Mouse (Mus musculus) midbrain, embryonic 12.5 days (tissue): ENCODE measurements around the gene Sh3rf3. TPM values are rescaled to one million over a fixed set of nuclear protein-coding genes. Genes with fewer than 3 reads are reported as not detected.

Experiments
- ATAC-seq: fragments of 200-750 bp; cut with Nextera tagmentation; 2 replicates; pipeline ENCODE4 v1.8.0; 2017; ENCODE audit warnings: low read depth, moderate TSS enrichment, moderate library complexity; ENCODE audit not compliant: low FRiP score
- H3K27ac ChIP-seq: fragments of 300-500 bp; sonication (generic); replicated peaks from 2 replicates; pipeline ENCODE4 v1.5.1; 2016; ENCODE audit warnings: mild to moderate bottlenecking
- H3K27me3 ChIP-seq: fragments of 300-500 bp; sonication (generic); 2 replicates; pipeline ENCODE4 v1.6.1; 2016; ENCODE audit warnings: mild to moderate bottlenecking
- H3K36me3 ChIP-seq: fragments of 300-500 bp; sonication (generic); 2 replicates; pipeline ENCODE4 v1.6.1; 2016
- H3K4me1 ChIP-seq: fragments of 300-500 bp; sonication (generic); 2 replicates; pipeline ENCODE4 v1.6.1; 2016
- H3K4me2 ChIP-seq: fragments of 300-500 bp; sonication (generic); replicated peaks from 2 replicates; pipeline ENCODE4 v1.6.1; 2016; ENCODE audit warnings: mild to moderate bottlenecking, moderate library complexity
- H3K4me3 ChIP-seq: fragments of 300-500 bp; sonication (generic); 2 replicates; pipeline ENCODE4 v1.5.1; 2016; ENCODE audit warnings: mild to moderate bottlenecking
- H3K9ac ChIP-seq: fragments of 300-500 bp; sonication (generic); replicated peaks from 2 replicates; pipeline ENCODE4 v1.6.1; 2016; ENCODE audit warnings: mild to moderate bottlenecking, moderate library complexity
- H3K9me3 ChIP-seq: fragments of 300-500 bp; sonication (generic); 2 replicates; pipeline ENCODE4 v1.6.1; 2016; ENCODE audit warnings: mild to moderate bottlenecking
- WGBS: fragments of 180-500 bp; shearing (Covaris S2); methylation state at CpG from one replicate; pipeline ENCODE4 v1.1.7; 2016; 5-methylcytosine and 5-hydroxymethylcytosine counted together
- polyA plus RNA-seq: library from polyadenylated mRNA; unstranded; fragments of >200 nt; fragmentation: Nextera tagmentation; extraction: Ambion mirVana; gene quantifications from 2 replicates; pipeline ENCODE4 v1.2.1, GENCODE M21; 2016

Gene Sh3rf3
- polyA plus RNA-seq, 1 experiment from 2014 or later: 0.97 TPM

DNA sequence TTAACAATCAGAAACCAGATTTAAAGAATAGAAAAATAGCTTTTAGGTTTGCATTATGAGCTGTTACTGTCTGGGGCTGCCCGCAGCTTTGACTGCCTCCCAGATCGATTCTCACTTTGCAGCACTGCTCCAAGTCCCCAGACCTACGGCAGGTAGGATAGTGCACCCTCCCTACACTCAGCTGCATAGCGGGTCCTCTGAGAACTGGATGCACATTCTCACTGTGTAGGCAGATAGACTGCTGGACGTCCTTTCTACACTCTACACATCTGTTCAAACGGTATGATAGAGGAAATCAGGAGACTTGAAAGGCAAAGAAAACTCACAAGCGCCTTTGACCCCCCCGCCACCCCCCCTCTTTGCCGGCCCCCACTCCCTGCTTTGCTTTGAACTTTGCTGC lies 42.7 kb downstream of the Sh3rf3 start:
- 73% methylated on average over 9 of the region's 9 CpGs for WGBS
- Histone ChIP-seq H3K27me3 (no peaks in the 10 kb centered on the region; the same call in 1 of the 2 replicates), H3K9ac (no peak overlapping the region), H3K9me3 (no peaks in the 10 kb centered on the region), H3K4me3 (no peak overlapping the region), H3K27ac (no peak overlapping the region), H3K4me1 (peaks cover 15% of the 10 kb centered on the region), H3K4me2 (no peak overlapping the region), H3K36me3 (no peaks in the 10 kb centered on the region)
- no peak for ATAC-seq

DNA sequence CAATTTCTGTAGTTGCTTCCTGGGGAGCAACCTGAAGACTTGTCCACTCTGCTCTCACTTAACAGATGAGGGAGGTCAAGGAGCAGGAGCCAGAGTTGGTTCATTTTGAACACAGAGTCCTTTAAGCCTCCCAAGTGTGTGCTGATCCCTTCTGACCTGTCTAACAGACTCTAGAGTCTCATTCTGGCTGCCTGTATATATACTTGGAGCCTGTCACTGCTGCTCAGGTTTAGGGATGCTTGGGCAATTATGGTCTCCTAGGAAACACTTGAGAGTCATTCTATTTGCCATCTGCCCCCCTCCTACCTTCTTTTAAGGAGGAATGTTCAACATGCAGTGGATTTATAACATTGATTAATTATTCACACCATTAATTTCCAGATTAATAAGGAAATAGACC lies 43.6 kb downstream of the Sh3rf3 start:
- Histone ChIP-seq H3K27me3 (no peaks in the 10 kb centered on the region), H3K4me2 (no peak overlapping the region), H3K36me3 (no peaks in the 10 kb centered on the region), H3K4me3 (no peak overlapping the region), H3K27ac (no peak overlapping the region), H3K9ac (no peak overlapping the region), H3K9me3 (no peaks in the 10 kb centered on the region), H3K4me1 (peaks cover 15% of the 10 kb centered on the region)
- no peak for ATAC-seq

- no peak for ATAC-seq
- WGBS: 72% methylated on average over 2 of the region's 2 CpGs
- no peaks in the 10 kb centered on the region for H3K36me3 ChIP-seq
These were observed 51.6 kb downstream of the Sh3rf3 start for GRCm38 (mm10) chr10:58864735-58865134.

DNA sequence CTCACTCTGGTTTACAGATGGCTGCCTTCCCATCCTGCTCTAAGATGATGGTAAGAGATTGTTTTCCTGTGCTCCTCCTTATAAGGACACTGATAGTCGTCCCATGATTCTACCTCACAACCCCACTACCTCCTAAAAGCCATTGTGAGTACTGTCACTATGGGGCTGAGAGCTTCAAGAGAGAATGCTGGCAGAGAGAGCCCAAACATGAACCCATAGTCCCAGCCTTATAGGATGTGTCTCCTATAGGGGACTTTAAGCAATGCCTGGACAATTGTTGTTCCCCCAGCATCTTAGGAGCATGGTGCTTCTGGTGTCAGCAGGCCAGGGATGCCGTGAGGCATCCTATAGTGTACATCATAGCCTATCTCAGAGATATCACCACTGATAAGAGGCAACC lies 54.4 kb downstream of the Sh3rf3 start:
- Histone ChIP-seq H3K9me3 (no peaks in the 10 kb centered on the region), H3K27ac (no peak overlapping the region), H3K4me1 (no peaks in the 10 kb centered on the region), H3K4me2 (no peak overlapping the region), H3K36me3 (no peaks in the 10 kb centered on the region), H3K27me3 (no peaks in the 10 kb centered on the region), H3K9ac (no peak overlapping the region), H3K4me3 (no peak overlapping the region)
- WGBS: 88% methylated on average over 2 of the region's 2 CpGs
- ATAC-seq: no peak

More at GRCm38 (mm10) chr10:58864735-58865134, 51.6 kb downstream of the Sh3rf3 start:
- Histone ChIP-seq H3K27ac (no peak overlapping the region), H3K4me1 (no peaks in the 10 kb centered on the region), H3K4me2 (no peak overlapping the region), H3K4me3 (no peak overlapping the region), H3K27me3 (no peaks in the 10 kb centered on the region), H3K9ac (no peak overlapping the region), H3K9me3 (no peaks in the 10 kb centered on the region)

GRCm38 (mm10) chr10:58869836-58870235 lies 56.7 kb downstream of the Sh3rf3 start:
- Histone ChIP-seq H3K27ac (no peak overlapping the region), H3K4me1 (no peaks in the 10 kb centered on the region), H3K4me2 (no peak overlapping the region), H3K4me3 (no peak overlapping the region), H3K9ac (no peak overlapping the region), H3K36me3 (no peaks in the 10 kb centered on the region), H3K27me3 (no peaks in the 10 kb centered on the region), H3K9me3 (no peaks in the 10 kb centered on the region)
- ATAC-seq: no peak
- 91% methylated on average over 1 of the region's 1 CpGs for whole genome bisulfite sequencing

- WGBS: 79% methylated on average over 10 of the region's 10 CpGs
- no peak for ATAC-seq
- H3K9ac ChIP-seq: no peak overlapping the region
- no peak overlapping the region for H3K27ac ChIP-seq
- no peaks in the 10 kb centered on the region for H3K4me1 ChIP-seq
- H3K27me3 ChIP-seq: no peaks in the 10 kb centered on the region
- no peaks in the 10 kb centered on the region for H3K9me3 ChIP-seq
- no peaks in the 10 kb centered on the region for H3K36me3 ChIP-seq
- no peak overlapping the region for H3K4me3 ChIP-seq
- H3K4me2 ChIP-seq: no peak overlapping the region
These were observed 58.1 kb downstream of the Sh3rf3 start for GRCm38 (mm10) chr10:58871149-58871820.

DNA sequence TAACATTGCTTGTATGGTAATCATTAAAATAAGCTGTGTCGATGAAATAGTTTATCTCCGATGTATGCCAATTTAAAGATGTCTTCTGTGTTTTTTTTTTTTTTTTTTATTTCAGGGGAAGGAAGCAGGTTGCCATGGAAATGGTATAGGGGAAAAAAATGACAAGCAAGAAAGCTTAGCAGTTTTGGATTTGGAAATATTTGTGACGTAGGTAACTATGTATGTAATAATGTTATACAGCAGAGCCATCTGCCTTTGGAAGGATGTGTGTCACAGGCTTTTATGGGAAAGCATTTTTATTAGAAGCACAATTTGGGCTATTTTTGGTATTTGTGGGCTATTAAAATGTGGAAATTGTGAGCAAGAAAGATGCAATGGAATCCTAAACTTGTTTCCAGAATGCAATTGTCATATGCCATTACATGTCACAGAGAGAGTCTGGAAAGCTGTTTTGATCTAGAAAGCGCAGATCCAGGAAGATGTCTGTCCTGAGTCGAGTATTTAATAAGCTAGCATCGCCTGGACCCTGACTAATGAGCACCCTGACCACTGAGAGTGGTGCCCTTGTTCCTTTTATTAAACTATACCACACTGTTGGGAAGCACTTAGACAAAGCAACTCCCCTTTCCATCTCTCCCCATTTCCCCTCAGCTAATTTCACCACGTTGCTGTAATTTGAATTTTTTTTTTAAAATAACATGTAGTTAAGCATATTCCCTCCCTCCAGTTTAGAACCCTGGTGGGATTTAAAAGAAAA lies 58.8 kb downstream of the Sh3rf3 start:
- no peaks in the 10 kb centered on the region for H3K36me3 ChIP-seq
- 77% methylated on average over 7 of the region's 7 CpGs for WGBS
- no peak overlapping the region for H3K27ac ChIP-seq
- no peak overlapping the region for H3K9ac ChIP-seq
- ATAC-seq: no peak
- H3K4me3 ChIP-seq: no peak overlapping the region
- H3K4me1 ChIP-seq: no peaks in the 10 kb centered on the region
- H3K9me3 ChIP-seq: no peaks in the 10 kb centered on the region
- H3K4me2 ChIP-seq: no peak overlapping the region
- H3K27me3 ChIP-seq: no peaks in the 10 kb centered on the region

DNA sequence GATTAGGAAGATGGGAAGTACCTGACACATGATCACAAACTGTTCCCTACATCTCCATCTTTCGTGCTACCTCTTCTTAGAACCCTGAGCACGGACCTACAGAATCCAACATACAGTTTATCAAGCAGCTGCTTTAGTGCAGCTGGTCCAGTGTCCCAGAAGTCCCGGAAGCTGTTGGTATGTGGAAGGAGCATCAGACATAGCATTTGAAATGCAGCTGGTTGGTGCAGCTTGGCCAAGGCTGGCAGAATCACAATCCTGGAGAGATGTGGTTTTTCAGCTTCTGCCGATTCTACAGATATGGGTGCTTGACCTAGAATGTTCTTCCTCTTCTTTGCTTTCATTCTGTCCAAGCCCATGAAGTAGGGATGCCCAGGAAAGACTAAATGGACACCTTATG lies 64.7 kb downstream of the Sh3rf3 start:
- Histone ChIP-seq H3K27me3 (no peaks in the 10 kb centered on the region), H3K4me3 (no peak overlapping the region), H3K4me2 (no peak overlapping the region), H3K9me3 (0 out of 2 replicates have a peak, but pooled peaks cover 4% of the 10 kb centered on the region), H3K27ac (no peak overlapping the region), H3K36me3 (no peaks in the 10 kb centered on the region), H3K4me1 (no peaks in the 10 kb centered on the region), H3K9ac (no peak overlapping the region)
- ATAC-seq: no peak
- 92% methylated on average over 4 of the region's 4 CpGs for WGBS

DNA sequence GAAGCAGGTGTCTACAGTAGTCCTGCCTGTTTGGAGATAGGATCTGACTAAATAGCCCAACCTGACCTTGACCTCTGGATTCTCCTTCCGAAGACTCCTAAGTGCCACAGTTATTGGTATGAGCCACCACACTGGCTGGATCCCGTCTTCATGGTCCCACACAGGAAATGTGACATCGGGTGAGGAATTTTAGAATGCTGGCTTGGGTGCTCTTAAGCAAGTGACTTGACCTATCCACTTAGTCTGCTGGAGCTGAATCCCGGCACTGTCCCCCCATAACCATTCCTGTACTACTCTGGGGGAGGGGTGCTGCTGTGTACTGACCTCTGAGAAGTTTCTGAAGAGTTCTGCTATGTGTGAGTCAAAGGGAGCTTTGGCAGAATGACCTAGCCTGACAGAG lies 65.5 kb downstream of the Sh3rf3 start:
- Histone ChIP-seq H3K27ac (no peak overlapping the region), H3K4me2 (no peak overlapping the region), H3K4me1 (no peaks in the 10 kb centered on the region), H3K27me3 (no peaks in the 10 kb centered on the region), H3K36me3 (no peaks in the 10 kb centered on the region), H3K9me3 (0 out of 2 replicates have a peak, but pooled peaks cover 4% of the 10 kb centered on the region), H3K9ac (no peak overlapping the region), H3K4me3 (no peak overlapping the region)
- no peak for ATAC-seq
- 86% methylated on average over 4 of the region's 4 CpGs for WGBS

DNA sequence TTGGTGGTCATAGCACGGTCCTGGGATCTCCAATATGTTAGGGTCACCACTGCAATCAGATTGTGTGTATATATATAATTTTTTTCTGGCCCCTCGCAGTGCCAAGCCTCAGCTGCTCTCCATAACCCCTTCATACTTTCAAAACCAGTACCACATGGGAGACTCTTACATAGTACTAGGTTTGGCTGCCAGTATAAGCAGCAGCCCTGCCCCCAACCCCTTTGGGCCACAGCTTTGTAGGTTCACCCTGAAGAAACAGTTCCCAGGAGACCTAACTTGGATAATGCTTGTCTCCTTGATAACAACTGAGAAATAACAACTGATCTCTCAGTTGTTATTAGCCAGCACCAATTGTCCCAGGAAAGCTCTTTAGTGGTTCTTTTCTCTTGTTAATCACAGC lies 69.6 kb downstream of the Sh3rf3 start:
- no peak overlapping the region for H3K27ac ChIP-seq
- 0 out of 2 replicates have a peak, but pooled peaks cover 4% of the 10 kb centered on the region for H3K9me3 ChIP-seq
- no peaks in the 10 kb centered on the region for H3K36me3 ChIP-seq
- WGBS: 81% methylated on average over 2 of the region's 2 CpGs
- H3K4me3 ChIP-seq: no peak overlapping the region
- H3K9ac ChIP-seq: no peak overlapping the region
- H3K27me3 ChIP-seq: no peaks in the 10 kb centered on the region
- H3K4me1 ChIP-seq: no peaks in the 10 kb centered on the region
- ATAC-seq: no peak
- no peak overlapping the region for H3K4me2 ChIP-seq

DNA sequence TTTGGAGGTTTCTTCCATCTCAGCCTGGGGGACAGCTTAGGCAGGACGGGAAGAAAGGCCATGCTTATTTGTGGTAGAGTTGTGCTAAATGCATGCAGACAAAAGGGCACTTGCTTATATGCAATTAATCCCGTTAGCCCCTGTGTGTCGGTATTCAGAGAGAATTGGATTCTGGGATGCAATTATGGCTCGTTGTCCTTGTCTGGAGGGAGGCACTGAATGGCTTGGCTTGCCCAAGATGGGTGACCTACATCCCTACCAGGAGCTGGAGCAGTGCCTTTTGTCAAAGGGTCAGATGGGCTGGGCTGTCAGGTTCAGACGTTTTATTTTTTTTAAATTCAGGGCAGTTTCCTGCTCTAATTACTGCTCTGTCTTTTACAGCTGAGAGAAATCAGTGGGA lies 72.2 kb downstream of the Sh3rf3 start:
- ATAC-seq: no peak
- Histone ChIP-seq H3K4me1 (peaks cover 1% of the 10 kb centered on the region; the same call in 1 of the 2 replicates), H3K4me2 (no peak overlapping the region), H3K36me3 (no peaks in the 10 kb centered on the region), H3K27me3 (peaks cover 4% of the 10 kb centered on the region; the same call in 1 of the 2 replicates), H3K4me3 (no peak overlapping the region), H3K9ac (no peak overlapping the region), H3K9me3 (no peaks in the 10 kb centered on the region), H3K27ac (no peak overlapping the region)
- WGBS: 27% methylated on average over 5 of the region's 5 CpGs

DNA sequence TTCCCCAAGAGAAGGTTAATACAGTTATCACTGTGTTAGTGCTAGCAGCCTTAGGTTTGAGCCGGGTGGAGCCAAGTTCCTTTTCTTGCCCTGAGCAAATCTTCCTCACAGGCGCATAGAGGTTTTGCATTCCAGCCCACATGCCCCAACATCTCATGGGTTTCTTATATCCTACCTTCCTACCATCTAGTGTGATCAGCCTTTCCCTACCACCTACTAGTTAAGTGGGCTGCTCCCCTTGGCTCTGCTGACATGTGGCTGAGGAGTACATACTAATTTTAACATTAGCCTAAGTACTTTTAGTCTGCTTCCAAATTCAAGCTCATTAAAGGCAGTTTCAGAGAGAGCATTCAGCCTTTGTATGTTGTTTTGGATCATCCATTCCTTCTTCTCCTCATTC lies 72.7 kb downstream of the Sh3rf3 start:
- no peak overlapping the region for H3K27ac ChIP-seq
- ATAC-seq: no peak
- 84% methylated on average over 2 of the region's 2 CpGs for WGBS
- peaks cover 4% of the 10 kb centered on the region; the same call in 1 of the 2 replicates for H3K27me3 ChIP-seq
- peaks cover 6% of the 10 kb centered on the region for H3K4me1 ChIP-seq
- no peaks in the 10 kb centered on the region for H3K9me3 ChIP-seq
- H3K36me3 ChIP-seq: no peaks in the 10 kb centered on the region
- H3K4me2 ChIP-seq: no peak overlapping the region
- no peak overlapping the region for H3K4me3 ChIP-seq
- H3K9ac ChIP-seq: no peak overlapping the region
